Mouse (Mus musculus) hindbrain, embryonic 14.5 days (tissue): Measurements from ENCODE around the gene Clpp. TPM values are rescaled to one million over a fixed set of nuclear protein-coding genes. Genes with fewer than 3 reads are reported as not detected.

Experiments used
- ATAC-seq: fragments of 200-750 bp; cut with Nextera tagmentation; 2 replicates; pipeline ENCODE4 v1.8.0; 2017; ENCODE audit warnings: moderate number of reproducible peaks, mild to moderate bottlenecking, moderate TSS enrichment, moderate library complexity; ENCODE audit not compliant: low FRiP score
- DNase-seq: peaks from one replicate; pipeline ENCODE4 v3.0.0-alpha.2; 2015; ENCODE audit warnings: low spot score
- H3K27ac ChIP-seq: fragments of 300-500 bp; sonication (generic); 2 replicates; pipeline ENCODE4 v1.5.1; 2014; ENCODE audit warnings: mild to moderate bottlenecking, moderate library complexity
- H3K27me3 ChIP-seq: fragments of 300-500 bp; sonication (generic); 2 replicates; pipeline ENCODE4 v1.6.1; 2014; ENCODE audit warnings: mild to moderate bottlenecking, low read length, mixed read lengths; ENCODE audit not compliant: control insufficient read depth, insufficient read depth
- H3K36me3 ChIP-seq: fragments of 300-500 bp; sonication (generic); replicated peaks from 2 replicates; pipeline ENCODE4 v1.6.1; 2014; ENCODE audit not compliant: control insufficient read depth, insufficient read depth
- H3K4me1 ChIP-seq: fragments of 300-500 bp; sonication (generic); replicated peaks from 2 replicates; pipeline ENCODE4 v1.6.1; 2014; ENCODE audit warnings: antibody characterized with exemption, low read length, mixed read lengths; ENCODE audit not compliant: control insufficient read depth, insufficient read depth
- H3K4me2 ChIP-seq: fragments of 300-500 bp; sonication (generic); replicated peaks from 2 replicates; pipeline ENCODE4 v1.6.1; 2014; ENCODE audit warnings: mild to moderate bottlenecking, moderate library complexity
- H3K4me3 ChIP-seq: fragments of 300-500 bp; sonication (generic); replicated peaks from 2 replicates; pipeline ENCODE4 v1.5.1; 2014; ENCODE audit warnings: mild to moderate bottlenecking, low read length
- H3K9ac ChIP-seq: fragments of 300-500 bp; sonication (generic); 2 replicates; pipeline ENCODE4 v1.6.1; 2014
- H3K9me3 ChIP-seq: fragments of 300-500 bp; sonication (generic); 2 replicates; pipeline ENCODE4 v1.6.1; 2016; ENCODE audit warnings: low read length; ENCODE audit not compliant: control insufficient read depth
- WGBS: fragments of 180-500 bp; shearing (Covaris S2); extraction: QIAGEN DNeasy Blood & Tissue Kit; methylation state at CpG from one replicate; pipeline ENCODE4 v1.1.7; 2014; 5-methylcytosine and 5-hydroxymethylcytosine counted together
- polyA plus RNA-seq: library from polyadenylated mRNA; unstranded; fragments of >200 nt; fragmentation: Nextera tagmentation; extraction: Ambion mirVana; gene quantifications from 2 replicates; pipeline ENCODE4 v1.2.1, GENCODE M21; 2014

Gene Clpp
- polyA plus RNA-seq, 1 experiment from 2014 or later, result 172 TPM

DNA sequence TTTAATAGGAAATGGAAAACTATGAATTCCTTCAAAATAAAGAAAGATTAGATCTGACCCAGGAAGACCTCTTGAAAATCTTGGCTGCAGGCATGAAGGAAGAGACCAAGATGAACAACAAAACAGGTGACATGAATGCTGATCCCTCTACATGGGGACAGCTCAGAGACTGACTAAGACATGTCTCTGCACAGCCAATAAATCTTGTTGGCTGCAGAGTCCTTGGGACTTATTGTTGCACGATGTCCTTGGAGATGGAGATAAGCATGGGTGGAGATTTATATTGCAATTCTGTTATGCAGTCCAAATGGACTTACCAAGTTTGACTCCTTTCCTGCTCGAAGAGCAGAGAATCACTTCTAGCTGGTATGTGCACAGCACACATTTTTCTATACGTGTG, 20.8 kb upstream of the Clpp start:
- Histone ChIP-seq H3K9me3 (no peaks in the 10 kb centered on the region), H3K36me3 (no peaks in the 10 kb centered on the region), H3K4me1 (no peaks in the 10 kb centered on the region), H3K4me2 (no peak overlapping the region), H3K4me3 (no peak overlapping the region), H3K27me3 (no peaks in the 10 kb centered on the region), H3K9ac (no peak overlapping the region), H3K27ac (no peak overlapping the region)
- no peak for ATAC-seq
- no peak for DNase-seq
- WGBS, result 76% methylated on average over 3 of the region's 3 CpGs

DNA sequence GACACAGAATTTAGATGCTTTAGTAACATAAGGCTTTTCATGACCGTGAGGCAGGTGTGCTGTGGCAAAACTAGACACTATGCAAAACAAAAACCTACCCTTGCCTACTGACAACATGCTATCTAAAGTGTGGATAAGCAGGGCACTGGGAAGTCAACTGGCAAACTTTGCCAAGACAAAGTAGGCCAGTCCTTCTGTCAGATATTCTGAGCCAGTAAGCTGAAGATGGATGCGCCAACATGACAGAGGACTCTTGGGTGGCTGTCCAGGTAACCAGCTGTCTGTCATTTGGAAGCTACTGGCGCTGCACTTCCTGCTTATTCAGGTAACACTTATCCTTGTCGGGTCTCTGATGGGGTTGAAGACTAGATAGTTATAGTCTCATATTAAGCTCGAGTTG, 20.0 kb upstream of the Clpp start:
- Histone ChIP-seq H3K27ac (no peak overlapping the region), H3K4me3 (no peak overlapping the region), H3K4me2 (no peak overlapping the region), H3K9ac (no peak overlapping the region), H3K4me1 (no peaks in the 10 kb centered on the region), H3K36me3 (no peaks in the 10 kb centered on the region), H3K9me3 (no peaks in the 10 kb centered on the region), H3K27me3 (no peaks in the 10 kb centered on the region)
- DNase-seq (no peak), ATAC-seq (no peak)
- 65% methylated on average over 5 of the region's 5 CpGs for WGBS

DNA sequence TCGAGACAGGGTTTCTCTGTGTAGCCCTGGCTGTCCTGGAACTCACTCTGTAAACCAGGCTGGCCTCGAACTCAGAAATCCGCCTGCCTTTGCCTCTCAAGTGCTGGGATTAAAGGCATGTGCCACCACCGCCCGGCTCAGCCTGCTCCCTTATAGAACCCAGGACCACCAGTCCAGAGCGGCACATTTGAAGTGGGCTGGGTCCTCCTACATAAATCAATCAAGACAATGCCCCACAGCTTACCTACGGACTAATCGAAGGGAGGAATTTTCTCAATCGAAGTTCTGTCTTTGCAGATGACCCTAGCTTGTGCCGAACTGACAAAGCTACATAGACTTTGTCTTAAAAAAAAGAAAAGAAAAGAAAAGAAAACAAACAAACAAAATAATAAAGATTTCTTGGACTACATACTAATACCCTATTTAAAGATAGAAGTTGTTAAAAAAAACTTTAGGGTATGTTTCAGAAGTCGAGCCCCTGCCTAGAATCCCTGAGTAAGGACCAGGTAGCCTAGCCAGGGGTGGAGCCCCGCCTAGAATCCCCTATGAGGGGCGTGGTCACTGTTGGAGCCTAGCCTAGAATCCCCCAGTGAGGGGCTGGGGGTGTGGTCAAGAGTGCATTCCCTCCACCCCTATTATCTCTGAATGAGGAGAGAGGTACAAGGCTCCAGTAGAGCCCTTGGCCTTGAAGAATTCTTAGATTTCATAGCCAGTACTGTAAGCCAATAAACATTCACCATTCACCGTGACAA, 16.0 kb upstream of the Clpp start:
- DNase-seq, result no peak
- H3K27ac ChIP-seq, result no peak overlapping the region
- no peak overlapping the region for H3K4me3 ChIP-seq
- H3K4me2 ChIP-seq, result no peak overlapping the region
- no peaks in the 10 kb centered on the region for H3K36me3 ChIP-seq
- 59% methylated on average over 11 of the region's 14 CpGs for WGBS
- no peaks in the 10 kb centered on the region for H3K4me1 ChIP-seq
- ATAC-seq, result no peak
- H3K9ac ChIP-seq, result no peak overlapping the region
- no peaks in the 10 kb centered on the region for H3K9me3 ChIP-seq
- H3K27me3 ChIP-seq, result no peaks in the 10 kb centered on the region

DNA sequence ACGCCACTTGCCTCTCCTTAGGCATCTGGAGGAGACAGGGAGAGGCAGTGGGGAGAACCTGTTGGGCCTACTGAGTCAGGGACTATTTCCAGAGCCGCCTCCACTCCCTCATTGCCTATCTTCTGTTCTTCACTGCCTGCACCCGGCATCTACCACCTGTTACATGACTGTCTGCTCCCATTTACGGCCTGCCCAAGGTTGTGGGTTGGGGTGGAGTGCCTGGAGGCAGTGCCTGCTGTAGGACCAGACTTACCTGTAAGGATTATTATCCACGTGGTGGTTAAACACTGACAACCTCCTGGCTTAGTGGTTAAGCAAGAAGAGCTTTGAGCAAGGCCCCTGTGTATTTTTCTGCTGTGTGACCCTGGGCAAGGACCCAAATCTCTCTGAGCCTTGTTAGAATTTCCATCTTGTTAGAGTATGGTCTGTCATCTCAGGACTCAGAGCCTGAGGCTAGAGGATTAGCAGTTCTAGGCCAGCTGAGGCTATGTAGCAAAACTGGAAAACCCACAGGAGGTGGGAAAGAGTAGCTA, 15.3 kb upstream of the Clpp start:
- Histone ChIP-seq H3K4me2 (no peak overlapping the region), H3K9me3 (no peaks in the 10 kb centered on the region), H3K27ac (no peak overlapping the region), H3K36me3 (no peaks in the 10 kb centered on the region), H3K27me3 (no peaks in the 10 kb centered on the region), H3K4me1 (no peaks in the 10 kb centered on the region), H3K9ac (no peak overlapping the region), H3K4me3 (no peak overlapping the region)
- 89% methylated on average over 5 of the region's 5 CpGs for WGBS
- ATAC-seq (no peak), DNase-seq (no peak)

DNA sequence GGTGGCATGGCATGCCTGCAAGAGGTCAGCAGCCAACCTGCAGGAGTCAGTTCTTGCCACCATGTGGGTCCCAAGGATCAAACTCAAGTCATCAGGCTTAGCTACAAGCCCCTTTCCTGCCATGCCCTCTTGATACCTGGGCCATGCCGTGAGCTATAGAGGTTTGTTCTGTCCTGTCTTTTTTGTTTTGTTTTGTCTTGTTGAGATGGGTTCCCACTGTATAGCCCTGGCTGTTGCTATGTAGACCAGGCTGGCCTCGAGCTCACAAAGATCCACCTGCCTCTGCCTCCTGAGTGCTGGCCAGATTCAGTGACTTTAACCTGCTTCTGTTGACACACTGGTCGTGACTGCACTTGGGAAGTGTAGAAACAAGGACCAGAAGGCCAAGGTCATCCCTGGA, 14.7 kb upstream of the Clpp start:
- DNase-seq (no peak), ATAC-seq (no peak)
- Histone ChIP-seq H3K36me3 (no peaks in the 10 kb centered on the region), H3K4me2 (no peak overlapping the region), H3K27me3 (no peaks in the 10 kb centered on the region), H3K27ac (no peak overlapping the region), H3K9me3 (no peaks in the 10 kb centered on the region), H3K9ac (no peak overlapping the region), H3K4me1 (no peaks in the 10 kb centered on the region), H3K4me3 (no peak overlapping the region)
- WGBS, result 74% methylated on average over 3 of the region's 3 CpGs

DNA sequence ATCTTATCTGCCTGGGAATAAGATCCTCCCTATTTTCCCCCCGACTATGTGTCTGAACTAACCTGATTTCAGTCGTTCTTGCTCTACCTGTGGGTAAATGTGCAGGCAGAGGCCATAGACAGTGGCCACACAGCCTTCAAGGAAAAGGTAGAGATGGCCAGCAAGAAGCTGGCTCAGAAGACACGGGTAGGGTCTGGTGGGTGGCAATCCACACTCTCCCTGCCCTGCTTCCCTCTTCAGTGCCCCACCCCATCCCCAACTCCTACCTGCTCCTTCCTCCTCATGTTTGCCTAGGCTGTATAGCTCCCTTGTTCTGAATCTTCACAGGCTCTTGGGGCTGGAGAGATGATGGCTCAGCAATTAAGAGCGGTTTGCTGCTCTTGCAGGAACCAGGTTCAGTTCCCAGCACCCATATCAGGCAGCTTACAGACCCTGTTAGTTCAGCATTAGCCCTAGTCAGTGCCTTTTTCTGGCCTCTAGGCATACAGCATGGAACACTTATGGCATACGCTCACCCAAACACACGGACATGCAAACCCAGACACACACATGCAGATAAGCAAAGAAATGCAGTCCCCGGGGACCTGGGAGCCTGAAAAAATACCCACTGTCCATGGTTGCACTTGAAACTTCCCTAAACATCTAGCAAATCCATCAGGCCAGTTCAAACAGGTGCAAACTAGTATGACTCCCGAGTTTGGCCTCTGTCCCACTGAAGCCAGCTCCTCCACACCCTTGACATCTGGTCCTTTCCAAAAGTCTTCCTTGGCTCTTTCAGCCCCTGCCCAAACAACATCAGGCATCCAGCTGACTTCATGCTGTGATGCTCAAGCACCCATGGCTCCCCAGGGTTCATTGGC, 13.3 kb upstream of the Clpp start:
- Histone ChIP-seq H3K27me3 (no peaks in the 10 kb centered on the region), H3K4me2 (no peak overlapping the region), H3K4me1 (no peaks in the 10 kb centered on the region), H3K4me3 (no peak overlapping the region), H3K9ac (no peak overlapping the region), H3K9me3 (no peaks in the 10 kb centered on the region), H3K36me3 (no peaks in the 10 kb centered on the region), H3K27ac (no peak overlapping the region)
- DNase-seq (no peak), ATAC-seq (no peak)
- 80% methylated on average over 8 of the region's 8 CpGs for WGBS

DNA sequence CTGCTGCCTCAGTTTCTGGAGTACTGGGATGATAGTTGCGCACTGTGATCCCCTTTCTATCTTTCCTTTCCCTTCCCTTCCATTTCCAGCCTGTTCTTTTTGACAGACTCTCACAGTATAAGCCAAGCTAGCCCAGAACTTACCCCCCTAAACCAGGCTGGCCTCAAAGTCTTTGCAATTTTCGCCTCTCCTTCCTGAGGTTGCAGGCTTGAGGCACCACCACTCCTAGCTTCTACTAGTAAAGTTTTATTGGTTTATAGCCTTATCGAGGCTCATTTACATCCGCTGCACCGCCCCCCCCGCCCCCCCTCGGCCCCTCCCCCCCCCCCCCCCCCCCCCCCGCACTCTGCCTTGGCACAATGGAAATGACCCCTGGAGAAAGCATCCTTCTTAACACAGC, 10.6 kb upstream of the Clpp start:
- no peaks in the 10 kb centered on the region for H3K27me3 ChIP-seq
- WGBS, result 40% methylated on average over 7 of the region's 8 CpGs
- ATAC-seq (no peak), DNase-seq (no peak)
- H3K4me1 ChIP-seq, result no peaks in the 10 kb centered on the region
- H3K9me3 ChIP-seq, result no peaks in the 10 kb centered on the region
- H3K4me3 ChIP-seq, result no peak overlapping the region
- no peak overlapping the region for H3K27ac ChIP-seq
- no peaks in the 10 kb centered on the region for H3K36me3 ChIP-seq
- H3K4me2 ChIP-seq, result no peak overlapping the region
- H3K9ac ChIP-seq, result no peak overlapping the region

DNA sequence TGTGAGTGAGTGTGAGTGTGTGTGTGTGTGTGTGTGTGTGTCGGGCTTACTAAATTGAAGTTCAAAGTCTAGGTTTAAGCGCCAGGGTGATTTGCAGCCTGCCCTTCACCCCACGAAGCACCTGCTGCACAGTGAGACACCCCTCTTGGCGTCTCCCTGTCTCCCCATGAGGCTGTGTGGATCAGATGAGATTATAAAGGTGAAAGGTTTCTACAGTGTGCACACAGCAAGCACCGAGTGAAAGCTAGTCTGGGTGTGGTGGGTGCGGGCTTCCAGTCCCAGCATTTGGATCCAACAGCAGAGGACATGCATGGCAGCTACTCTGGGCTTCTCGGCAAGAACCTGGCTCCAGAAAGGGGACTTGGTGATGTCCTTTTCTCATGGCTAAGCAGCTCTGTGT, 9.1 kb upstream of the Clpp start:
- Histone ChIP-seq H3K9ac (no peak overlapping the region), H3K4me3 (no peak overlapping the region), H3K27me3 (no peaks in the 10 kb centered on the region), H3K9me3 (no peaks in the 10 kb centered on the region), H3K36me3 (no peaks in the 10 kb centered on the region), H3K27ac (no peak overlapping the region), H3K4me1 (no peaks in the 10 kb centered on the region), H3K4me2 (no peak overlapping the region)
- WGBS, result 87% methylated on average over 7 of the region's 7 CpGs
- DNase-seq (no peak), ATAC-seq (no peak)

DNA sequence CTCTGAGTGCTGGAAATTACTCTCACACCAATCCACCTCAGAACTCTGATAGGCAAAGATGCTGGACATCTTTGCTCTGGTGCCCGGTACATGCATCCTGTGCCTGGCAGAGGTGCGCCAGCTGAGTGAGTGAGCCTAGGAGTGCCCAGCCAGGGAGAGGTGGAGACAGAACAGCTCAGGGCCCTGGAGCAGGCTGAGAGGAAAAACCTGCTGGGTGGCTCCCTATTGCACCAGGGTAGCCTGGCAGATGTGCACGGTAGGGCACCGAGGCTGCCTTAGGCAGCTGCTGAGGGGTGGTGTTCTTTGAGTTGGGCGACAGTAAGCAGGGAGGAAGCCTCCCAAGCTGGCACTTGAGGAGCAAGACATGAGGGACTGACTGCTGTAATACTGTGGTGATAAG, 8.1 kb upstream of the Clpp start, which contains the start of gene Acer1:
Acer1 (minus strand) TSS at position 114 of the 400 bp plus-strand sequence.
- Histone ChIP-seq H3K27me3 (no peaks in the 10 kb centered on the region), H3K27ac (no peak within 1 kb of the TSS), H3K4me3 (no peak within 1 kb of the TSS), H3K9ac (no peak within 1 kb of the TSS), H3K36me3 (no peaks in the 10 kb centered on the region), H3K4me2 (no peak within 1 kb of the TSS), H3K4me1 (no peaks in the 10 kb centered on the region), H3K9me3 (no peaks in the 10 kb centered on the region)
- 76% methylated on average over 5 of the region's 5 CpGs for WGBS
- no peak for DNase-seq
- ATAC-seq, result no peak
